In the genomic region with DNA sequence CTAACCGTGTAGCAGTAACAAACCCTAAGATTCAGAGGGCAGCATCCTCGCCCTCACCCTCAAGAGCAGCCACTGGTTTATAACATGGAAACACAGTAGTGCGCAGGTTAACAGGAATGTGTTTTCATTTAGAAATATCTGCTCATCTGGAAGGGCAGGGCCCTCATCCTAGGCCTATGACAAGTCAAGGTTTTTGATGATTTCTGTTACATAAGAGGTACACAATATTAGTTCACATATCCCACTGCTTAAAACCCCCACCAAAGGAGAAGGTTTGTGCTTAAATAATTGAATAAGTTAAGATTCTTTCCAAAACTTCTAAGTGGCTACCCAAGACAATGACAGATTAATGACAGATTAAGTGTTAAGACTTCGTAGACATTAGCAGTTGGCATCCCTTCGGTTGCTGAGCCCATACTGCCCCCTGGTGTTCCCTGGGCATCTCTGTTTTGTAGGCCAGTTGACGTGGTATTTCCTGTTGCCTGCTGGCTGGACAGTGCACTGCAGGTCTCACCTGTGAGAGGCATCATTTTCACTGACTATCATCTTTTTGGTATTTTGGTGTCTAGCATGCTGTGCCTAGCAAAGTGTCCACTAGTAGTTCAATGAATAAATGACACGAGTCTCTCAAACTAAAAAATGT, we compare ENCODE assay signal across 9 mouse cellular contexts.
DNase-seq lines count a peak whose midpoint lies in the region; ATAC-seq and TF ChIP-seq lines count a peak whose summit lies in the region.
"Had no signal": no experiment of that assay in that cellular context is flagged by ENCODE, and none has a peak within 500 bp of the region (broad histone marks: within the 10 kb centered on the region; RNA-seq: fewer than 3 reads in every experiment).

No protein-coding gene starts in this region.

- H3K4me1 ChIP-seq in ES-Bruce4 (ENCODE audit: control insufficient read depth, insufficient read depth, low read length) = no peaks in the 10 kb centered on the region
- H3K4me1 ChIP-seq in forebrain, embryonic 13.5 days = no peaks in the 10 kb centered on the region
- H3K4me1 ChIP-seq in hindbrain, embryonic 10.5 days (replicated peaks) = no peaks in the 10 kb centered on the region
- H3K4me1 ChIP-seq: hindbrain, embryonic 15.5 days had no signal

- no peaks in the 10 kb centered on the region for H3K36me3 ChIP-seq in ES-Bruce4 (ENCODE audit: control insufficient read depth, insufficient read depth, low read length, poor library complexity, severe bottlenecking)
- H3K36me3 ChIP-seq in forebrain, embryonic 13.5 days (ENCODE audit: poor library complexity, severe bottlenecking) = no peaks in the 10 kb centered on the region
- no peaks in the 10 kb centered on the region for H3K36me3 ChIP-seq in hindbrain, embryonic 10.5 days
- H3K36me3 ChIP-seq: hindbrain, embryonic 15.5 days had no signal

- no peak overlapping the region for H3K27ac ChIP-seq in ES-Bruce4 (ENCODE audit: insufficient read depth, low read length)
- H3K27ac ChIP-seq in forebrain, embryonic 13.5 days = no peak overlapping the region
- H3K27ac ChIP-seq in hindbrain, embryonic 10.5 days = no peak overlapping the region
- H3K27ac ChIP-seq: hindbrain, embryonic 15.5 days had no signal

- TF ChIP-seq EP300 in ES-Bruce4 (IDR thresholded peaks at IDR 0.05; ENCODE audit: insufficient read depth, low read depth, low read length) = 0 out of 2 replicates have a peak, but pooled peaks have one; percentile 29

- 46% methylated on average over 7 of the region's 7 CpGs for WGBS in forebrain, embryonic 13.5 days
- 53% methylated on average over 7 of the region's 7 CpGs for WGBS in hindbrain, embryonic 10.5 days

- H3K27me3 ChIP-seq in ES-Bruce4 (ENCODE audit: control insufficient read depth, insufficient read depth, low read length, poor library complexity, severe bottlenecking) = no peaks in the 10 kb centered on the region
- no peaks in the 10 kb centered on the region for H3K27me3 ChIP-seq in forebrain, embryonic 13.5 days
- H3K27me3 ChIP-seq in hindbrain, embryonic 10.5 days (ENCODE audit: insufficient read depth, poor library complexity, severe bottlenecking) = no peaks in the 10 kb centered on the region
- H3K27me3 ChIP-seq: hindbrain, embryonic 15.5 days had no signal

- peak; percentile 87 for ATAC-seq in forebrain, embryonic 13.5 days

- no peak overlapping the region for H3K4me2 ChIP-seq in forebrain, embryonic 13.5 days
- H3K4me2 ChIP-seq: hindbrain, embryonic 15.5 days had no signal

- peak; percentile 3 for DNase-seq in c-Kit-negative CD71-positive TER-119-positive erythroid progenitor cells, embryonic 14.5 days (ENCODE audit: low read depth, low spot score)
- DNase-seq in hindbrain, embryonic 10.5 days (ENCODE audit: low spot score) = peak; percentile 74
- peak; percentile 80 to 87 for DNase-seq in layer of hippocampus, postnatal 10 days (ENCODE audit: low spot score in 2 of 2)
- peak; percentile 89 for DNase-seq in lung, postnatal 25 days (ENCODE audit: low spot score)
- peak; percentile 85 for DNase-seq in retina, postnatal 1 day
- peak; percentile 91 for DNase-seq in thymus, postnatal 4 days

- TF ChIP-seq CTCF in ES-Bruce4 (IDR thresholded peaks at IDR 0.05; ENCODE audit: low read depth, low read length) = peak; percentile 96

- H3K9me3 ChIP-seq in ES-Bruce4 (replicated peaks; ENCODE audit: control insufficient read depth, insufficient read depth, low read length, poor library complexity, severe bottlenecking) = no peaks in the 10 kb centered on the region
- no peaks in the 10 kb centered on the region for H3K9me3 ChIP-seq in forebrain, embryonic 13.5 days (replicated peaks)
- H3K9me3 ChIP-seq in hindbrain, embryonic 10.5 days = no peaks in the 10 kb centered on the region
- H3K9me3 ChIP-seq: hindbrain, embryonic 15.5 days had no signal

- TF ChIP-seq POLR2A in ES-Bruce4 (IDR thresholded peaks at IDR 0.05; ENCODE audit: insufficient read depth, low read length) = no peak

- no peak overlapping the region for H3K4me3 ChIP-seq in ES-Bruce4 (ENCODE audit: low read depth, low read length)
- no peak overlapping the region for H3K4me3 ChIP-seq in forebrain, embryonic 13.5 days
- no peak overlapping the region for H3K4me3 ChIP-seq in hindbrain, embryonic 10.5 days
- H3K4me3 ChIP-seq: hindbrain, embryonic 15.5 days had no signal

- H3K9ac ChIP-seq in ES-Bruce4 (ENCODE audit: low read depth, poor library complexity, severe bottlenecking) = no peak overlapping the region
- no peak overlapping the region for H3K9ac ChIP-seq in forebrain, embryonic 13.5 days
- H3K9ac ChIP-seq: hindbrain, embryonic 15.5 days had no signal

Comparison
In these comparisons a context has a peak if more than half of its experiments do, and no peak if none do; other contexts are left out.
1. DNase-seq: peak in every context shown above with its lines; median percentile 91 in thymus, postnatal 4 days; 89 in lung, postnatal 25 days; 85 in retina, postnatal 1 day; 84 in layer of hippocampus, postnatal 10 days; 74 in hindbrain, embryonic 10.5 days; 3 in c-Kit-negative CD71-positive TER-119-positive erythroid progenitor cells, embryonic 14.5 days.